Mouse (Mus musculus): ENCODE data around the gene Hoxb9. TPM values are rescaled to one million over a fixed set of nuclear protein-coding genes. Genes with fewer than 3 reads are reported as not detected.

The Hoxb9 gene
- polyA plus RNA-seq, 1 experiment, result 0.27 TPM

DNA sequence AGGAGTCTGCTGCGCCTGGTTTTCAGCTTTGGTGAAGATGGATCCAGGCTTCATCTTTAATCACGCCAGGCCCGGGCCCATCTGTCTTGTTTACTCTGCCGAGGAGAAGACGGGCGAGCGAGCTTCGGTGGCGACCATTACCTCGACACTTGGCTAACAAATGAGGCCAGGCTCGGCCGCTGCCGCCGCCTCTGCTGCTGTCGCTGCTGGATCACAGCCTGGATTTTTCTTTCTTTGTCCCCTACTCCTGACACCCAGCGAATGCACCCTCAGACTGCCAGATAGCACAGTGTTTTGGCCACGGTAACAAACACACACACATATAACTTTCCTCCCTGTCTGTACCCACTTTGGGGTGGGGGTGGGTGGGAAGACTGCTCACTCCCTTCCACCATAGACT, 49.4 kb downstream of the Hoxb9 start:
- Histone ChIP-seq H3K4me3 (ENCODE audit: extremely low read depth, insufficient read depth, insufficient read length) (no peak overlapping the region), H3K36me3 (ENCODE audit: control insufficient read depth, insufficient read depth, low read length) (no peaks in the 10 kb centered on the region), H3K27me3 (ENCODE audit: control insufficient read depth, insufficient read depth, low read length) (peaks cover 3% of the 10 kb centered on the region; the same call in 1 of the 2 replicates), H3K27ac (ENCODE audit: insufficient read depth, low read length) (no peak overlapping the region), H3K4me1 (ENCODE audit: control insufficient read depth, insufficient read depth, insufficient read length) (no peaks in the 10 kb centered on the region; the same call in 1 of the 2 replicates)
- WGBS, result 85% methylated on average over 17 of the region's 17 CpGs
- TF ChIP-seq CTCF (IDR thresholded peaks at IDR 0.05; ENCODE audit: extremely low read depth, insufficient read depth, insufficient read length, insufficient replicate concordance) (no peak), POLR2A (IDR thresholded peaks at IDR 0.05; ENCODE audit: low read depth, low read length) (no peak)
- DNase-seq (ENCODE audit: low read depth in 1 of 2, low spot score in 2 of 2), result no peak

- WGBS, result 86% methylated on average over 5 of the region's 5 CpGs
- H3K27me3 ChIP-seq (ENCODE audit: control insufficient read depth, insufficient read depth, low read length), result peaks cover 3% of the 10 kb centered on the region; the same call in 1 of the 2 replicates
Observed at GRCm38 (mm10) chr11:96321846-96322245, 50.6 kb downstream of the Hoxb9 start.

DNA sequence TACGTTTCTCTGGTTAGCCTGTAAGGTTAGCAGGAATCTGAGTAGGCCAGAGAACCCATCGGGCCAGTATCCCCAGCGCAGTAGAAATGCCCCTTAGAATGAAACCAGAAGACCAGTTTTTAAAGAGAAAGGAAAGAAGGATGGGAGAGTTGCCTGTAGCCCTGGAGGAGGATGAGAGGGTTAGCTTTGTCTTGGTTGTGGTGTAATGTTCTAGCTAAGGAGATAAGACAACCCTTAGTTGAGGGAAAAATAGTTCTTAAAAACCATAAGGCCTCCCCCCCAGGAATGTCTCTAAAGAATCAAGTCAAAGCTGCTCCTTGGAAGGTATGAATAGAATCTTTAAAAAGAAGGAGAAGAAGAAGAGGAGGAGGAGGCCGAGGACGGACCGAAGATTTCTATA, 51.5 kb downstream of the Hoxb9 start:
- H3K27ac ChIP-seq (ENCODE audit: insufficient read depth, low read length), result no peak overlapping the region

More at GRCm38 (mm10) chr11:96321846-96322245, 50.6 kb downstream of the Hoxb9 start:
- H3K27ac ChIP-seq (ENCODE audit: insufficient read depth, low read length), result no peak overlapping the region
- no peak for DNase-seq (ENCODE audit: low read depth in 1 of 2, low spot score in 2 of 2)
- H3K4me3 ChIP-seq (ENCODE audit: extremely low read depth, insufficient read depth, insufficient read length), result no peak overlapping the region
- no peak for TF ChIP-seq CTCF (IDR thresholded peaks at IDR 0.05; ENCODE audit: extremely low read depth, insufficient read depth, insufficient read length, insufficient replicate concordance)
- TF ChIP-seq POLR2A (IDR thresholded peaks at IDR 0.05; ENCODE audit: low read depth, low read length), result no peak
- H3K4me1 ChIP-seq (ENCODE audit: control insufficient read depth, insufficient read depth, insufficient read length), result no peaks in the 10 kb centered on the region; the same call in 1 of the 2 replicates
- no peaks in the 10 kb centered on the region for H3K36me3 ChIP-seq (ENCODE audit: control insufficient read depth, insufficient read depth, low read length)

DNA sequence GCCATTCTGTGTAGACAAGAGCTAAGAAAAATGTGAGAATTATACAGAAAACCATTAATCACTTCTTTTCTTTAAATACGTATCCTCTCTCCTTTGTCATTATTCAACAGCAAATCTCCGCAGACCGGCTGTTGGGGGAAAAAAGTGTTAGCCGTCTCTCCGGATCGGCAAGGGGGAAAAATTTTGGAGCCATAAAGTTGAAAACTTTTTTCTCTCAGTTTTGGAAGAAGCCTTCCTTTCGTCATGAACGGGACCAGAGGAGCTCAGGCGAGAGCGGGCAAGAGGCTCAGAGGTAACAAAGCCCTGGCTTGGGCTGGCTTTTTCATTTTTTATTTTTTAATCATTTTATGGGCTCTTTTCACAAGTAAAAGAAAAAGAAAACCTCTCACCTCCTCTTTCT, 51.9 kb downstream of the Hoxb9 start, which contains the start of gene Hoxb3:
TSS of gene Hoxb3 (plus strand) at position 173 of the 400 bp plus-strand sequence.
- H3K4me3 ChIP-seq (ENCODE audit: extremely low read depth, insufficient read depth, insufficient read length), result no peak within 1 kb of the TSS
- TF ChIP-seq CTCF (IDR thresholded peaks at IDR 0.05; ENCODE audit: extremely low read depth, insufficient read depth, insufficient read length, insufficient replicate concordance) (no peak), POLR2A (IDR thresholded peaks at IDR 0.05; ENCODE audit: low read depth, low read length) (no peak)
- DNase-seq (ENCODE audit: low read depth in 1 of 2, low spot score in 2 of 2), result no peak
- H3K27me3 ChIP-seq (ENCODE audit: control insufficient read depth, insufficient read depth, low read length), result 0 out of 2 replicates have a peak, but pooled peaks cover 3% of the 10 kb centered on the region
- H3K27ac ChIP-seq (ENCODE audit: insufficient read depth, low read length), result no peak within 1 kb of the TSS
- no peaks in the 10 kb centered on the region for H3K36me3 ChIP-seq (ENCODE audit: control insufficient read depth, insufficient read depth, low read length)
- 95% methylated on average over 10 of the region's 10 CpGs for WGBS
- H3K4me1 ChIP-seq (ENCODE audit: control insufficient read depth, insufficient read depth, insufficient read length), result no peaks in the 10 kb centered on the region; the same call in 1 of the 2 replicates

More for the DNA sequence above, 51.5 kb downstream of the Hoxb9 start:
- Histone ChIP-seq H3K36me3 (ENCODE audit: control insufficient read depth, insufficient read depth, low read length) (no peaks in the 10 kb centered on the region), H3K27me3 (ENCODE audit: control insufficient read depth, insufficient read depth, low read length) (peaks cover 3% of the 10 kb centered on the region; the same call in 1 of the 2 replicates), H3K4me3 (ENCODE audit: extremely low read depth, insufficient read depth, insufficient read length) (no peak overlapping the region), H3K4me1 (ENCODE audit: control insufficient read depth, insufficient read depth, insufficient read length) (no peaks in the 10 kb centered on the region; the same call in 1 of the 2 replicates)
- DNase-seq (ENCODE audit: low read depth in 1 of 2, low spot score in 2 of 2), result no peak
- WGBS, result 94% methylated on average over 6 of the region's 6 CpGs
- no peak for TF ChIP-seq CTCF (IDR thresholded peaks at IDR 0.05; ENCODE audit: extremely low read depth, insufficient read depth, insufficient read length, insufficient replicate concordance)
- no peak for TF ChIP-seq POLR2A (IDR thresholded peaks at IDR 0.05; ENCODE audit: low read depth, low read length)

- H3K36me3 ChIP-seq (ENCODE audit: control insufficient read depth, insufficient read depth, low read length), result no peaks in the 10 kb centered on the region
- WGBS, result 74% methylated on average over 5 of the region's 5 CpGs
- TF ChIP-seq POLR2A (IDR thresholded peaks at IDR 0.05; ENCODE audit: low read depth, low read length) (no peak), CTCF (IDR thresholded peaks at IDR 0.05; ENCODE audit: extremely low read depth, insufficient read depth, insufficient read length, insufficient replicate concordance) (no peak)
- DNase-seq (ENCODE audit: low read depth in 1 of 2, low spot score in 2 of 2), result no peak
- no peaks in the 10 kb centered on the region for H3K27me3 ChIP-seq (ENCODE audit: control insufficient read depth, insufficient read depth, low read length)
- H3K27ac ChIP-seq (ENCODE audit: insufficient read depth, low read length), result no peak overlapping the region
- H3K4me1 ChIP-seq (ENCODE audit: control insufficient read depth, insufficient read depth, insufficient read length), result no peaks in the 10 kb centered on the region; the same call in 1 of the 2 replicates
- no peak overlapping the region for H3K4me3 ChIP-seq (ENCODE audit: extremely low read depth, insufficient read depth, insufficient read length)
Observed at GRCm38 (mm10) chr11:96324125-96324524, 52.9 kb downstream of the Hoxb9 start.

DNA sequence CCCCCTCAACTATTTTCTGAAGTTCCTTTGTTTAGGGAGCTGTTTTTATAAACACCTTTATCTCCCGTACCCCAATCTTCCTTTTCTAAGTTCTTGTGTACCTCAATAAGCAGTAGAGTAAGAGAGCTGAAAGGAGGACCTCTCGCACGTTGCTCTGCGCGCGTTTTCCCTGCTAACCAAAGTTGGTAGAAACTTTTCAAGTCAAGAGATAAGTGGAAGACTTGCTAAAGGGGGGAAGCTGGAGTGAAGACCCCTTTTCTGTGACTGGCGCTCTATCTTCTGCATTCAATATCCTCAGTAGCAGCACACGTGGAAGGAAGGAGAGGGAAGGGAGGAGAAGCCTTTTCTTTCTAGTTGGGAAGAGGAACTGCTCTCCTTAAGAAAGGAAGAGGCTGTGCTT, 53.7 kb downstream of the Hoxb9 start:
- Histone ChIP-seq H3K36me3 (ENCODE audit: control insufficient read depth, insufficient read depth, low read length) (no peaks in the 10 kb centered on the region), H3K4me3 (ENCODE audit: extremely low read depth, insufficient read depth, insufficient read length) (no peak overlapping the region), H3K27ac (ENCODE audit: insufficient read depth, low read length) (no peak overlapping the region), H3K27me3 (ENCODE audit: control insufficient read depth, insufficient read depth, low read length) (no peaks in the 10 kb centered on the region), H3K4me1 (ENCODE audit: control insufficient read depth, insufficient read depth, insufficient read length) (no peaks in the 10 kb centered on the region; the same call in 1 of the 2 replicates)
- TF ChIP-seq POLR2A (IDR thresholded peaks at IDR 0.05; ENCODE audit: low read depth, low read length) (no peak), CTCF (IDR thresholded peaks at IDR 0.05; ENCODE audit: extremely low read depth, insufficient read depth, insufficient read length, insufficient replicate concordance) (no peak)
- no peak for DNase-seq (ENCODE audit: low read depth in 1 of 2, low spot score in 2 of 2)
- 86% methylated on average over 8 of the region's 8 CpGs for WGBS

DNA sequence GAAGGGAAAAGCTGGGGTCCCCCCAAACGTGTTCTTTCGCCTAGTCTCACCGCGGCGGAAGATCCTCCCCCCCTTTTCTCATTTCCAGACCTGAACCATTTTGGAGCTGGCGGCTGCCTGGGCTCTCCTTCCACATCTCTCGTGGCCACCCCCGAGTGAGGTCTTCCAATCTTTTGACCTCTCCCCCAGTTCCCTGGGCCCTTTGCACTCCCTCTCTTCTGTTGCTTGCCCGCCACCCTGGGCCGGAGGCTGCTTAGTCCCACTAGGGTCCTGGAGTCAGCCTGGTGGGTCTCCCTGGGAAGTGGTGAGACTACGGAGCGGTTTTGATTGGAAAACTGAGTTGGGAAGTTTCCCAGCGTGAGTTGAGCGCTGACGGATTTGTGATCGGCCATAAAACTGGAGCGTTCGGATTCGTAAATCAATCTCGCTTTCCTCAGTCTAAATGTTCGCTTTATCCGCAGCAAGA, 54.5 kb downstream of the Hoxb9 start:
- Histone ChIP-seq H3K27ac (ENCODE audit: insufficient read depth, low read length) (no peak overlapping the region), H3K4me3 (ENCODE audit: extremely low read depth, insufficient read depth, insufficient read length) (no peak overlapping the region), H3K27me3 (ENCODE audit: control insufficient read depth, insufficient read depth, low read length) (no peaks in the 10 kb centered on the region), H3K36me3 (ENCODE audit: control insufficient read depth, insufficient read depth, low read length) (no peaks in the 10 kb centered on the region), H3K4me1 (ENCODE audit: control insufficient read depth, insufficient read depth, insufficient read length) (no peaks in the 10 kb centered on the region)
- WGBS, result 92% methylated on average over 22 of the region's 22 CpGs
- no peak for DNase-seq (ENCODE audit: low read depth in 1 of 2, low spot score in 2 of 2)
- TF ChIP-seq POLR2A (IDR thresholded peaks at IDR 0.05; ENCODE audit: low read depth, low read length) (no peak), CTCF (IDR thresholded peaks at IDR 0.05; ENCODE audit: extremely low read depth, insufficient read depth, insufficient read length, insufficient replicate concordance) (no peak)

Other genes starting within 250 kb of the Hoxb9 start
- gene Gip, start 246.9 kb upstream of the Hoxb9 start, polyA plus RNA-seq (2012; rRNA removed), result not detected in 2 replicates
- gene Snf8, start 236.6 kb upstream of the Hoxb9 start, polyA plus RNA-seq (2012; rRNA removed), result 15.6 and 18.1 TPM in 2 replicates
- 20.1 and 20.2 TPM in 2 replicates for gene Ube2z, start 206.1 kb upstream of the Hoxb9 start, polyA plus RNA-seq (2012; rRNA removed)
- 193 and 219 TPM in 2 replicates for gene Atp5g1, start 195.8 kb upstream of the Hoxb9 start, polyA plus RNA-seq (2012; rRNA removed)
- gene Calcoco2, start 159.5 kb upstream of the Hoxb9 start, polyA plus RNA-seq (2012; rRNA removed), result not detected in 2 replicates
- gene Ttll6, start 137.7 kb upstream of the Hoxb9 start, polyA plus RNA-seq (2012; rRNA removed), result not detected in 2 replicates
- not detected in 2 replicates for gene Hoxb13, start 77.1 kb upstream of the Hoxb9 start, polyA plus RNA-seq (2012; rRNA removed)
- gene Hoxb8, start 10.4 kb downstream of the Hoxb9 start, polyA plus RNA-seq (2012; rRNA removed), result 0.37 and 0.43 TPM in 2 replicates
- gene Hoxb7, start 15.2 kb downstream of the Hoxb9 start, polyA plus RNA-seq (2012; rRNA removed), result 0.60 and 0.62 TPM in 2 replicates
- gene Hoxb6, start 21.0 kb downstream of the Hoxb9 start, polyA plus RNA-seq (2012; rRNA removed), result 1.2 and 1.3 TPM in 2 replicates
- gene Hoxb5, start 31.9 kb downstream of the Hoxb9 start, polyA plus RNA-seq (2012; rRNA removed), result 0.37 and 0.40 TPM in 2 replicates
- 2.6 and 3.3 TPM in 2 replicates for gene Hoxb4, start 46.8 kb downstream of the Hoxb9 start, polyA plus RNA-seq (2012; rRNA removed)
- 2.0 and 2.6 TPM in 2 replicates for gene Hoxb3, start 51.9 kb downstream of the Hoxb9 start, polyA plus RNA-seq (2012; rRNA removed)
- gene Hoxb2, start 79.1 kb downstream of the Hoxb9 start, polyA plus RNA-seq (2012; rRNA removed), result 1.9 and 2.4 TPM in 2 replicates
- gene Hoxb1, start 94.3 kb downstream of the Hoxb9 start, polyA plus RNA-seq (2012; rRNA removed), result not detected in 2 replicates
- 20.1 and 22.3 TPM in 2 replicates for gene Skap1, start 193.1 kb downstream of the Hoxb9 start, polyA plus RNA-seq (2012; rRNA removed)

Measured in spleen, adult 2 months (tissue).